Mouse (Mus musculus) cerebellum, adult 8-10 months (tissue): Measurements from ENCODE around the gene Tgfbr3.
"Not testable (repeated sequence)": the region's sequence is repeated elsewhere in the genome, so short reads cannot be mapped to it uniquely, and the experiment has no call there.

Source experiments
- DNase-seq: peaks from one replicate; pipeline ENCODE4 v3.0.0; 2022

Tgfbr3 gene

DNA sequence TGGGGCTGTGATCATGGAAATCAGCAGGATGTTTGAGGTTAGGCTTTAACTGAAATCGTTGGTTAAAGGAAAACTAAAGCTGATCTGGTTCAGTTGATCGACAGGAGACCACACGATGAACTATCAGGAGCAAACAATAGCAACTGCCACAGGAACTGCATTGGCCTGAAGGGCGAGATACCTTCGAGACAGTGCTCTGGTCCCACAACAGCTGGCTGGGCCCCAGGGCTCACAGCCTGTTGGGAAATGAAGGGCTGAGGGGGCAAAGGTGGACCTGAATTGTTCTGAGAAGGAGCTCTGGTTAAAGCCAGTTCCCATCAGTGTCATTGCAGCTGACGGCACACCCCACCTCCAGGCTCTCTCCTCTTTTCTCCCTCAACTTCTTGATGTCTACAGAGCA is 52.5 kb downstream of the Tgfbr3 start:
- no peak for DNase-seq

DNA sequence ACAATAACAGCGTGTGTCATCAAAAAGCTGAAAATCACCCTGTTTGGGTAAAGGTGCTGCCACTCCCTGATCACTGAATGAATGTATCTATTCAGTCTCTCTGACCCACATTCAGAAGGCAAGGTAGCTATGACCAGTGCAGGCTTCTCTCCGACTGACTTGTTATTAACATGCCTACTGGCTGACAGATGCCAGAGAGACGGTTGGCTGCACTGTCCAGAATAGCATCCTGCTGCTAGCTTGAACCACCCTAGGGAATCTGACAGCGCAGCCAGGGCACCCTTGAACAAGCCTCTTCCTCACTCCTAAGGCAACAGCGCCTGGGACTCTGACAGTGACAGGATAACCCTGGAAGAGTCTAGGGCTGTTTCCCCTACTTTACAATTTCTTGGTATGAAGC is 53.4 kb downstream of the Tgfbr3 start:
- DNase-seq: no peak

DNA sequence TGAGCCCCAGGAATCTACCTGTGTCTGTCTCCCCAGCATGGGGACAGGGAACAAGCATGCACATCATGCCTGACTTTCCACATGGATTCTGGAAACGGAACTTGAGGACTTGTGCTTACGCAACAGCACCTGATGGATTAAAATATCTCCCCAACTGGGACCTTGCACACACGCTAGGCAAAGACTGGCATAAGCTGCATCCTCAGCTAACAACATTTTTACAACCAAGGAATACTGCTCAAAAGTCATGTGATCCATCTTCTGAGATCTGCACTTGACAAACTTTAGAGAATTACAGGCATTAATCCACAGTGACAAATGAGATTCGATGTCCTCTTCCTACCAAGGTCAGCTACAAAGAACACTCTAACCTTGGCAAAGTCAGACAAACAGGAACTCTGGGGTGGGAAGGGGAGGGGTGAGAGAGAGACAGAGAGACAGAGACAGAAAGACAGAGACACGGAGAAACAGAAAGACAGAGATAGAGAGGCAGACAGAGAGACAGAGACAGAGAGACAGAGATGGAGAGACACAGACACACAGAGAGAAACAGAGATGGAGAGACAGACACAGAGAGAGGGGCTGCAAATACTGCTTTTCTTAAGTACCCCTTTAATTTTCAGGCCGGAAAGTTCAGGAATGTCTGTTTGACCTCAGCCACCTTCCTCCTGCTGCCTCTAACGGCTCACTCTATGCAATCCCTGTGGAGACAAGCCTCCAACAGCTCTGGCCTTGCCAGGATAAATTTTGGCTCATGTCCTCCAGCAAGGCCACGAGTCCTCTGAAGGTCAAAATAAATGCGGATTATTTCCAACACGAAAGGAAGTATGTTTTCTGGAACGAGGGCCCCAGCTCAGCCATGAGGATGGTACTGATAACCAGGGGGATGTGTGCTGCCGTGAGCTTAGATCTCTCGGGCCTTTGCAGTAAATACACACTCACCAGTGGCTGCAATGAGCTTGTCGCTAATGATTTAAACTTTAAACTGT is 55.8 kb downstream of the Tgfbr3 start:
- DNase-seq: no peak

DNA sequence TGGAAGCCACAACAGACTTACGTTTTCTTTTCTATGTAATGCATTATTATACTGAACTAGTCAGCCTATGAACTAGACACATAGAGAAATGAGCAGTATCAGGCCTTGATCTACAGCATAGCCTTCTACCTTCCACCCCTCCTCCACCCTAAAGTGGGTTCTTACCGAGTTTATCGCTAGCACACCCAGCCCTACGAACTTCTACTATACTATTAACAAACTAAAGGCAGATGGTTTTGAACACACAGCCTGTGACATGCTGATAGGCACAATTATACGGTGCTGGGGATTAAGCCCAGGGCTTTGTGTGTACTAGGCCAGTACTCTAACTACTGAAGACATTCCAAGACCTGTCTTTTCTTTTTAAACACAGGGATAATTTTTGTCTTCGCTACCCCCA is 59.2 kb downstream of the Tgfbr3 start:
- DNase-seq: no peak

DNA sequence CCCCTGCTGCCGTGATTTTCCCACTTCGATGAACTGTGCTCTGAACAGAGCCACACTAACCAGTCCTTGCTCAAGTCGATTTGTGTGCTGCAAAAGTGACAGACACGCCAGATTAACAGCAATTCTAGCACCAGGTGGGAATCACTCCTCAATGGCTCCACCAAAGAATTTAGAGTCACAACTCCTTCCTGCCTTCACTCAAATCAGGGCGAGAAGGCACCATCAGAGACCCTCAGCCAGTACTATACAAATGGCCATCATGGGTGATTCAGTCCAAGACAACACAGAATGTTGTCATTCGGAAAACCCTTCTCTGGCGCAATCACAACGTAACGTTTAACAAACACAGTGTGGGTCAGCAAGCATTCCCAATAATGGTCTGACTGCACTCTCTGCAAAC is 60.4 kb downstream of the Tgfbr3 start:
- DNase-seq: no peak

DNA sequence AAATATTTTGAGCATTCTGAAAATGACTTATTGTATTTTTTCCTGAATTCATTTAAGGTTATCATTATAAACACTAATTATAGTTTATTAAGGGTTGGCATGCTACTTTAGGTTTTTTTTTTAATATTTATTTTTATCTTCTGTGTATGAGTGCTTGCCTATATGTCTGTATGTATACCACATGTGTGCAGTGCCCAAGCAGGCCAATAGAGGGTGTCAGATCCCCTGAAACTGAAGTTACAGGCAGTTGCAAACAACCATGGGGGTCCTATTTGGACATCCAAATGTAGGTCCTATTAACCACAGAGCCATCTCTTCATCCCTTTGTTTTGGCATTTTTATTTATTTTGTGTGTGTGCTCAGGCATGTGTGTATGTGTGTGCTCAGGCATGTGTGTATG is 61.8 kb downstream of the Tgfbr3 start:
- no peak for DNase-seq

DNA sequence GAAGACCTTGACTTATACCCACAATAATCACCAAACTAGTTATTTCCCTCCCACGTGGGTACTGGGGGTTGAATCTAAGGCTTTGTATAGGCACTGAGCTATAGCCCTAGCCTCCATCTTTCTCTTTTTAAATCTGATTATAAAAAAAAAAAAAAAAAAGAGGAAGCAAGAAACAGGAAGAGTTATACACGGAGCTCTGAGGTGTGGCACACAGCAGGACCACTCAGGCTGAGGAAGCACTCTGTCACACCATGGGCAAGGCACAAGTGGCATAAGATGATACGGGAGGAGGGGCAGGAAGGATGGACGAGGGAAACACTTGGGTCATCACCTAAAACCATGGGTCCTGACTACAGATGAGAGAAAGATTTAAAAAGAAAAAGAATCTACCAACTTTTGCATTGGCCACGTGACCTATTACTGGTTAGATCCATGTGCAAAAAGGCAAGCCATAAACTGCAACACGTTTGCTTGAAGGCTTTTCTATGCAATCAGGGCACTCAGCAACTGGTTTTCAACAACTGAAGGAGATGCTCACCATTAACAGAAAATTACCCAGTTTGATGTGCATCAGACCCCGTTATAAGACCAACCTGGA is 64.5 kb downstream of the Tgfbr3 start:
- no peak for DNase-seq

DNA sequence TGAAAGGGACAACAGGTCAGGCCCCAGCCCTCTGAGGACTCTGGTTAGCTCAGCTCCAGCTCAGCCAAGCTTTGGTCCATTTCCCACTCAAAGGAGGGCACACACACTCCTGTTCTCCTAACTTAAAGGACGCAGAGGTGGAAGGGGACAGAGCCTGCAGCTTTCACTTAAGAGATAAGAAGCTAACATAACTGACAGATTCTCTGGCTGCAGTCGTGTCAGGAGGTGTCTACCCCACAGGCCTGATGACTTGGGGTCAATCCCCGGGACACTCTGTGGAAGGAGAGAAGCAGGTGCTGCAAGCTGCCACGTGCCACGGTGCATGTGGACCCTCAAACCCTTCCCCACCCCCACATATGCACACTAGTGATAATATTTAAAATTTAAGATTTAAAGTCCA is 65.3 kb downstream of the Tgfbr3 start:
- no peak for DNase-seq

DNA sequence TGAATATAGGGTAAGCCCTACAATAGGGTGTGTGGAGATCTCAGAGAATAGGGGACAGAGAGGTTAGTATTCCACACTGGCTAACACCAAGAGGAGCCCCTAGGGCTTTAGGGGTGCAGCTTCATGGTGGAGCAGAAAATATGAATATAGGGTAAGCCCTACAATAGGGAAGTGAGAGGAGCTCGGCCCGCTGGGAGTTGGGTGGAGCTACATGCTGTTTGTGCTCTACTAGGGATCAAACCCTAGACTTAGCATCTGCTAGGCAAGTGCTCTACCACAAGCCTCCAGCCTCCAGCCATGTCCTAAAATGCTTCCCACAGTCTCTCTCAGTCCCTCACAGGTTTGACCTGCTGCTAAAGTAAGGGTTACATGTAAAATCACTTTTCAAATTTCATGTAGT is 65.9 kb downstream of the Tgfbr3 start:
- not testable (repeated sequence) for DNase-seq

DNA sequence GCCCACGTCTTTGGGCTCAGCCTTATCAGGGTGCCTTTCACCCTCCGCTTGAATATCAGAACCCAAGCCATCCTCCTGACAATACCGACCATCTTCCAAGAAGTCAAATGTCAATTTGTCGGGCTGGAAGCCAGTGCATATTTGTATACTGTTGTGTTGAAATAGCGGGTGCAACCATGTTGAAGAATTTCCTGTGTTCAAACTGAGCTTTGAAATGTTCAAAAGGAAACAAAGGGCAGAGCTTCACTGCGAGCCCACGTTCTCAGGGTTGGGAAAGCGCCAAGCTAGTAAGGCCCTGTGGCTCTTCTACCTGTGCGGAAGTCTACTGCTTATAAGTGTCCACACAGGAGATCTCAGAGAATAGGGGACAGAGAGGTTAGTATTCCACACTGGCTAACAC is 66.4 kb downstream of the Tgfbr3 start:
- no peak for DNase-seq

DNA sequence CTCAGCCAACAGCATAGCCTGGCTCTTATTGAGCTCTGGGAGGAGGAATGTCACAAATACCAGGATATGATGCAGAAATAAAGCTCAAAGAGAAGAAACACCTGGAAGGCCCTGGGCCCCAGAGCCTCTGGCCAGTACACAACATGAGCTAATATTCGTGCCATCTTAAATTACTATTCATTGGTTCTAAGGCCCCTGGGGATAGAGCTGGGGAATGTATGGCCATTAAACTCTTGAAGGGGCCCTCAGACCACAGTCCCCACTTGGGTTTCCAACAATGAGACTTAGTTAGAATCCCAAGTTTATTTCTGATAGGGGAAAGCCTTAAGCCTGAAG is 66.8 kb downstream of the Tgfbr3 start:
- DNase-seq: no peak

DNA sequence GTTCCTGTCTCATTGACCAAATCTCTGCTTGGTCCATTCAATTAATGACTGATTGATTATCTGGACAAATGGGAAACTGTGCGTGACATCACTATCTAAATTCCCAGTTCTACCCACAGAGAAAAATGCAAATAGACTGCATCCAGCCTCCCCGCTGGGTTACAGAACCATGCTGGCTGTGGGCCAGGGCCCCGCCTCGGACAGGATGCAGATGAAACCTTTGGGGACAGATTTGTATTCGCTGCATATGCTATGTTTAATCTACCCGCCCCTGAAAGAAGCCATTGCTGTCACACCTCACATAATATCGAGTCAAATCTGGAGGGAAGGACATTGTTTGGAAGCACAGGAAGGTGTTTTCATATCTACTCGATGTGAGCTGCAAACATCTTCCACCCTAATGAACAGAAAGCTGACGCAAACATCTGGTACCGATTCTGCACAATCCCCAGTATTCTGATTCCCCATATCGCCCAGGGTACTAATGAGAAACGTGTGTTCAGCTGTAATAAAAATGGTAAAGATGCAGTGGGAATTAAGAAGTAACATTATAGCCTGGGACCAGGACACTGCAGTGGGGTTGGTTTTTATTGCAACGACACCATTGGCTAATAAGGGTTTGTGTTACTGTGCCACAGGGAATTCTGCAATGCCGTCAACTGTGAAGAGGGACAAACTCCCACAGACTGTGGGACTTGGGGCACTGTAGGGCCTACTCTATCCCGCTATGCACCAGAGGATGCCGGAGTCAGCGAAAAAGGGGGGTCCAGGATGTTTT is 67.3 kb downstream of the Tgfbr3 start:
- no peak for DNase-seq

DNA sequence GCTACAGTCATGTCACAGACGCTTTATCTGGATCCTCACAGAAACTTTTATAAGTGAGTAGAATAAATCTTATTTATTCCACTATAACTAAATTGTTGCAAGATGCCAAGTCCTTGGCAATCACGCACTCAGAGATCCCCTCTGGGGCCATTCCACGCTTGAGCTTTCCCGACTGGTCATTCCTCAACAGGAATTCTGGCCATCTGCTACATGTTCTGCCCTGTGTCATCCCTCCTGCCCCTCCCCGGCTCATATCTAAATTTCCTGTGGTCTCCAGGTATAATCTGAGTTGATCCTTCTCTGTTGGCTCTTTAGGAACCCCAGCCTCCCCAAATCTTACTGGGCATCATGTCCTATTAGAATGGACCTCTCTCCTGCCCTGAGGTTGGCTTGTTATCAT is 68.5 kb downstream of the Tgfbr3 start:
- peak; percentile 43 for DNase-seq

DNA sequence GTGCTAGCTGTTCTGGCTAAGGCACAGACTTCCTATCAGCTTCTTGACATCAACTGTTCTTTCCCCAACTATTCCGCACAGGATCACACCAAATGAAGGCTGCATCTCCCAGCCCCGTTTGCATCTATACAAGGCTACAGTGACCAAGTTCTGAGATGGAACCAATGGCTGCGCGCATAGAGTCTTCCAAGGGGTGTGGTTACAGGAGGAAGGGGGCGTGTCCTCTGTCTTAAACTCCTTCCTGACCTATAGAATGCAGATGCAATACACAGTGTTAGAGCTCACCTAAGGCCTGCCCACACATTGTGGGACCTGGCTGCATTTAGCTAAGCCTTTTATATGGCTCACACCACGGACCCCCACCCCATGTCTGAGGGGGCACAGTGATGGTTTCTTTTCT is 69.5 kb downstream of the Tgfbr3 start:
- no peak for DNase-seq

DNA sequence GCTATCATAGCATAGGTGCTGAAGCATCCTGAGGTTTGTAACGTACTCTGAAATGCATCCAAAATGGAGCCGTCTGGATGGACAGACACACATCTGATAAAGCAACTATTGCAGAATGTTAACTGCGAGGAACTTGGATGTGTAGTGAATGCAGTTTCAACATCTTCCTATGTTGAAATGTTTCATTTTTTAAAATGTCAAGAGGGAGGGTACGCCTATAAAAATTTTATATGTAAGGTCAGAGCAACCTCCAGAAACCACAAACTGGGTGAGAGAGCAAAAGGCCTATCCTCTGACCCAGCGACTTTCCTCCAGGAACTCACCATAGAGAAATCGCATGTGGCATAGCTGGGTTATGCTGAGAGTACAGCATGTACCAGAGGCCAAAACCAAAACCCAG is 70.1 kb downstream of the Tgfbr3 start:
- no peak for DNase-seq

DNA sequence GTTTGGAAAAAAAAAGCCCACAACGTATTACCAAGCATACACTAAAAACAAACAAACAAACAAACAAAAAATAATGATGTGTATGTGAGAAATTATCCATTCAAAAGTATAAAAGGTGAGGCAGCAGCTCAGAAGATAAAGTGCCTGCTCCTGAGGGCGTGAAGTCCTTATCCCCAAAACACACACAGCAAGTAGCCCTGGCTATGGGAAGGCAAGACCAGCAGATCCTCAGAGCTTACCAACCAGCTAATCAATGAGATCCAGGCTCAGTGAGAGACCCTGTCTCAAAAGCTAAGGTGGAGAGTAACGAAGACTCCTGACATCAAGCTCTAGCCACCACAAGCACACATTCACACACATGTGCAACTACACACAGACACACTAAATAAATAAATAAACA is 70.8 kb downstream of the Tgfbr3 start:
- no peak for DNase-seq

DNA sequence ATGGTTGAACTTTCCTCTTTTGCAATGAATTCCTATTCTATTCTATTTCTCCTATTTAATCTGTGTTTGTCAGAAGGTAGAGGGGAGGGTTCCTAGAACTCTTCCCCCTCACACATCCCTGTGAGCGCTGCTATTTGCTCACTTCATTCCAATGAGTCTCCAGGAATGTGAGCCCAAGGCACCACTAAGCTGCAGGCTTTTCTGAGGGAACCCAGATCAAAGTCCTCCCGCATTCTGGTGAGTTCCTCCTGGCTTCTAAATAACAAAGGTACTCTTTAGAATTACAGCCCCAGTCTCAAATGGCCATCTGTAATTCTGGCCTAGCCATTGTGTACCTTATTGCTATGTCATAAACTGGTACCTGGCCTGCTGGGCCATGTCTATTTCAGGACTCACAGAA is 72.3 kb downstream of the Tgfbr3 start:
- no peak for DNase-seq

DNA sequence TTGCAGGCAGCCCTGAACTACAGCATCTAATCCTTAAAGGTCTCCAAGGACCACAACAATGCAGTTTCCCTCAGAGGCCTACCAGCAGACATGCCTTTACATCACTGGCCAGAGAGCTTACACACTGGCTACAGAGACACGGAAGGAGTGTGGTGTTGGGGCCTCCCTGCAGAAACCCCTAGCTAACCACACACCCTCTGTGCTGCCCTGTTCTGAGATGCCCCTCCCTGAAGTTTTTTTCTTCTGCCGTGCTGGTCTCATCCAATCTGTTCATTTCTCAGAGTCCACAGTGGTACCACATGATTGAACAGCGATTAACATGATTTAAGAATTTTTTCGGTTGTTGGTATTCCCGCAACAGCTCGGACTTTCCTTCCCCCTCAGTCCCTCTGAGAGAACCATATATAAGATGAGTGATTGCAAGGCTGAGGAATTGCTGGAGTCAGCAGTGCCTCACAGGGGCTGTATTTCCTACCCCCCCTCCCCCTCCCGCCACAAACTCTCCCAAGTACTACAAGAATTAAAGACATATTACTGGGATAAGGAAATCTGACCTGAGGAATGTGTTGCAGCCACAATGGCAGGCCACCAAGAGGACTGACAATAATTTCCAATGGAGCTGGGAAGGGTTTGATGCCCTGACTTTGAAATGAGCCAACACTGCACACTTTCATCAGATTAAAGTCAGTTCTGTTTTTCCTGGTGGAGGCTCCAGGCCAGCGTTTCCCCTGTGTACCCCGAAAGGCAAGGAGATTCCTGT is 75.9 kb downstream of the Tgfbr3 start:
- no peak for DNase-seq

DNA sequence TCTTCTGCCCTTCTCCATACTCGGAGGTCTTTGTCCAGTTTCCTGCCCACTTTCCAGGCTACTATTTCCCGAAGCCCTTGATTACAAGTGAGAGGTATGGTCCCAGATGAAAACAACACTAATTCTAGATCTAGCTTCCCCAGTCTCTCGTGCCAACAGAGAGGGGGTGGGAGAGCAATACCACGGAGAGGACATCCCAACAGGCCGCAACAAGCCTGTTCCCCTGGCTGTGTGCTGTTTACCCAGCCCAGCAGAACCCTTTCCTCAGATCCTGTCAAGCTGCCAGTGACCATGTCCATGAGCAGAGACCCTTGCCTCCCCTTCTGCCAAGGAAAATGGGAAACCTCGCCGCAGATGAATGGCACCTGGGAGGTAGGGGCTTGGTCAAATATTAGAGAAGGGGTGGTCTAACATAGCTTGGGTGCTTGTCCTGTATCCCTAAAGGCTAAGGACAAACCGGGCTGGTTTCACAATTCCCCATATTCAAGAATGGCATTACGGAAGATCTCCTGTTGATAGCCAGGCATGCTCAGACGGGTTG is 77.5 kb downstream of the Tgfbr3 start:
- DNase-seq: no peak

DNA sequence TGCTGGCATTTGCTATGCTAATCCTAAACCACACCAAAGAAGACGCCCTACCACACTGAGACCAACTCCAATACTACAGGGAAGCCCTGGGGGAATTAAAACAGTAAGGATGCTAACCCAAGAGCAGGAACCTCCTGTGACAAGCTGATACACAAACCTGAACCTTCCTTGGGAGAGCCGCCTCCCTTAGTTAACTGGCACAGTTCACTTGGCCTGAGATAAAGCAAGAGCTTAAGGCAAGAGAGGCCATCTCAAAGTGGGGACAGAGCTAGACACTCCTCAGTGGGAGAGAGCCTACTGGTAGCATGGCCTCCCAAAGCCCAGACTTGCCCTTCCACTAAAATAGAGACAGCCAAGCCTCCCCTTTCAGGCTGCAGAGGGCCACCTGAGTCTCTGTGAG is 79.4 kb downstream of the Tgfbr3 start:
- DNase-seq: no peak

DNA sequence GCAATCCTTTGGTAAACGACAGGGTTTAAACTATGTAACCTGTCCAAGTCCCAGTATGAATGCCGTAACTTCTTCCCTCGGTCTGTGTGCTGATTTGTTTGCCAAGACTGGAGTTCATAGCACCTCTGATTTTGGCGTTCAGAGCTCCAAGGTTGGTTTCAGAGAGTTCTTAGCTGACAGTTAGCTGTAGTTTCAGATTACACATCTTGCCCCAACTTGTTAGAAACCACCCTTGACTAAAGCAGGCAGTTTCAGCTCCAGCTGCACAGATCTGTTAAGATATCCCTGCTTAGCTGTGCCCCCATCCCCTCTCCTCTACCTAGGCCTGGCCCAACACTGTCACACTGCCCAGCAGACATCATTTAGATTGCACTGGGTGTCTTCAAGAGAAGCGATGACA is 81.5 kb downstream of the Tgfbr3 start:
- DNase-seq: no peak

DNA sequence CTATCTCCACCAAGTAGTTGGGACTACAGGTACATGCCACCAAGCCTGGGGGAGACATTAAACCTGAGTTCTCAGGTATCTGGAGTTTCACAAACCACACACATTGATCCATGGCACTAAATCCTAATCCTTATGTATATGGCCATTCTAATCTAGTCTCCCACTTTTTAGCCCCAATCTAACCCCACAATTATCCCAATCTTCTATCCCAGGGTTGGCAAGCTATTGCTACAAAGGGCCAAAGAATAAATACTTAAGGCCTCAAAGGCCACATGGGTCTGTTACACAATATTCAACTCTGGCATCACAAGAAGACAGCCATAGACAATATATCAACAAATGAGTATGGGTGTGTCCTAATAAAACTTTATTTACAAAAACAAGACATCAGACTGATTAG is 85.1 kb downstream of the Tgfbr3 start:
- no peak for DNase-seq
